Mouse (Mus musculus) kidney, adult 2 months (tissue): ENCODE results near the gene Olfr186.

ENCODE experiments used
- CTCF ChIP-seq: fragments of 200-500 bp; conservative IDR thresholded peaks from 2 replicates; pipeline ENCODE4 v1.5.1; 2011; ENCODE audit warnings: low read depth, mild to moderate bottlenecking, control low read depth, low read length, moderate library complexity, mixed read lengths; ENCODE audit not compliant: insufficient read depth, insufficient read length
- POLR2A ChIP-seq: fragments of 200-500 bp; IDR thresholded peaks from one replicate; pipeline ENCODE4 v1.6.1; 2011; ENCODE audit warnings: low read depth, low read length, control low read depth

DNA sequence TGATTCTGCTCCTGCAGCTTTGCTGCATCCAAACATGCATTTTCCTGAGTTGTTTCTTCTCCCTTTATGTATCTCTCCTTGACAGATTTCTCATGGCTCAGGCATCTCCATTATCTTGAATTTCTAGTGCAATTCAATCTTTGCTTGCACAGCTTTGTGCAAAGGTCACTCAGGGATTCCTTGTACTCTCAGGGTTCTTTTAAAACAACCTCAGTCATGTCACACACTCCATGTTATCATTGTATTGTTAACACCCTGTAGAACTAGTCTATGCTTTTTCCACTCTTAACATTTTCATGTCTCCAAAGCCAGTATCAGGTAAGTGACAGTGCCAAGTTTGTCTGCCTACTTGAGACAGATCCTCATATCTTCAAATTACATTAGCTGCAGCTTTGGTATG, 41.7 kb upstream of the Olfr186 start:
- TF ChIP-seq CTCF (no peak), POLR2A (no peak)
